Mouse (Mus musculus): Measurements from ENCODE around the gene Prdx5. TPM values are rescaled to one million over a fixed set of nuclear protein-coding genes. Genes with fewer than 3 reads are reported as not detected.

Prdx5 gene
- total RNA-seq, 1 experiment, result 51.6 TPM

DNA sequence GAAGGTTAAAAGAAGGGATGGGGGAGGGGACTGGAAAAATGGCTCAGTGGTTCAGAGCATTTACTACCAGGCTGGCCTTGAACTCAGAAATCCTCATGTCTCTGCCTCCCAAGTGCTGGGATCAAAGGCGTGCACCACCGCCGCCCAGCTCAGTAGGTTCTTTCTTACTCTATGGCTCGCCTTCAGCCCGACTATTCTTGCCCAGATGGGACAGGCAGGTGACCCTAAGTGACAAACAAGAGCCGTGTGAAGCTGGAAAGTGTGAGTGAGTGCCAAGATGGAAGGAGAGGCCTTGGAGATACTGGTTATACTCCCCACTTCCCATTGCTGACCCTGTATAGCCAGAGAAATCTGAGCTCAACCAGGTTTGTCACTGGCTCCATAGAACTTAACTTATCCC is 33.8 kb upstream of the Prdx5 start:
- no peak overlapping the region; the same call in 1 of the 2 replicates for H3K9ac ChIP-seq (ENCODE audit: insufficient read depth, low read depth, low read length, poor library complexity, severe bottlenecking)
- no peak overlapping the region for H3K4me3 ChIP-seq (ENCODE audit: insufficient read depth in 1 of 2, low read depth in 1 of 2, low read length in 2 of 2, poor library complexity in 1 of 2, severe bottlenecking in 1 of 2)
- H3K9me3 ChIP-seq (ENCODE audit: control insufficient read depth, insufficient read depth, low read depth, low read length), result no peaks in the 10 kb centered on the region
- DNase-seq (ENCODE audit: low read depth, low spot score), result no peak
- H3K36me3 ChIP-seq (ENCODE audit: control insufficient read depth, insufficient read depth, low read length, poor library complexity, severe bottlenecking), result no peaks in the 10 kb centered on the region
- TF ChIP-seq ZC3H11A (IDR thresholded peaks at IDR 0.05; ENCODE audit: borderline replicate concordance, low read depth, low read length), result no peak
- no peak for TF ChIP-seq MAFK (IDR thresholded peaks at IDR 0.05; ENCODE audit: insufficient read depth, low read depth, low read length)
- no peak for TF ChIP-seq HCFC1 (IDR thresholded peaks at IDR 0.05; ENCODE audit: borderline replicate concordance, insufficient read depth, low read length)
- no peak for TF ChIP-seq CHD2 (IDR thresholded peaks at IDR 0.05; ENCODE audit: low read depth, low read length)
- no peak for TF ChIP-seq ZNF384 (IDR thresholded peaks at IDR 0.05; ENCODE audit: low read depth, low read length)
- in situ Hi-C loops (cut with MboI; ENCODE audit: low sequenced_read_pairs in 2 of 2, unreplicated experiment in 2 of 2), result no loop called here
- no peak overlapping the region for H3K27ac ChIP-seq (ENCODE audit: insufficient read depth, low read depth, low read length, poor library complexity, severe bottlenecking)
- peaks cover 0 to 16% of the 10 kb centered on the region in 2 experiments; a peak in 3 of 4 replicates for H3K4me1 ChIP-seq (ENCODE audit: control insufficient read depth in 2 of 2, insufficient read depth in 2 of 2, low read length in 2 of 2, poor library complexity in 1 of 2)

DNA sequence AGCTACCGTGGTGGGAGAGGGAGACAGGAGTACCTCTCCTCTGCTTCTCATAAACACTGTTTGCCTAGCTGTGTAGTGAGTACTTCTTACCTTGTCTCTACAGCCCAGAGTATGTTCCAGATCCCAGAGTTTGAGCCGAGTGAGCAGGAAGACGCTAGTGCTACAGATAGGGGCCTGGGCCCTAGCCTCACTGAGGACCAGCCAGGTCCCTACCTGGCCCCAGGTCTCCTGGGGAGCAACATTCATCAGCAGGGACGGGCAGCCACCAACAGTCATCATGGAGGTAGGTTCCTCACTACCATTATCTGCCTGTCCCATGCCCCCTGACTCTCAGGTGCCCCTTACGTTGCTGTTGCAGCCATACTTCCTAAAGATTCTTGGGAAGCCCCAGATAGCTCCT is 32.9 kb upstream of the Prdx5 start:
- H3K9ac ChIP-seq (ENCODE audit: insufficient read depth, low read depth, low read length, poor library complexity, severe bottlenecking), result peak overlapping the region; percentile 25; the same call in 1 of the 2 replicates
- peak overlapping the region; percentile 35 to 43 for H3K4me3 ChIP-seq (ENCODE audit: insufficient read depth in 1 of 2, low read depth in 1 of 2, low read length in 2 of 2, poor library complexity in 1 of 2, severe bottlenecking in 1 of 2)
- no peak for TF ChIP-seq CHD2 (IDR thresholded peaks at IDR 0.05; ENCODE audit: low read depth, low read length)
- no peak for TF ChIP-seq MAFK (IDR thresholded peaks at IDR 0.05; ENCODE audit: insufficient read depth, low read depth, low read length)
- no peak for TF ChIP-seq ZNF384 (IDR thresholded peaks at IDR 0.05; ENCODE audit: low read depth, low read length)
- H3K4me1 ChIP-seq (ENCODE audit: control insufficient read depth in 2 of 2, insufficient read depth in 2 of 2, low read length in 2 of 2, poor library complexity in 1 of 2), result peaks cover 0 to 10% of the 10 kb centered on the region in 2 experiments; a peak in 1 of 4 replicates
- no peak overlapping the region for H3K27ac ChIP-seq (ENCODE audit: insufficient read depth, low read depth, low read length, poor library complexity, severe bottlenecking)
- no peak for DNase-seq (ENCODE audit: low read depth, low spot score)
- H3K9me3 ChIP-seq (ENCODE audit: control insufficient read depth, insufficient read depth, low read depth, low read length), result no peaks in the 10 kb centered on the region
- in situ Hi-C loops (cut with MboI; ENCODE audit: low sequenced_read_pairs in 2 of 2, unreplicated experiment in 2 of 2), result no loop called here
- H3K36me3 ChIP-seq (ENCODE audit: control insufficient read depth, insufficient read depth, low read length, poor library complexity, severe bottlenecking), result no peaks in the 10 kb centered on the region

DNA sequence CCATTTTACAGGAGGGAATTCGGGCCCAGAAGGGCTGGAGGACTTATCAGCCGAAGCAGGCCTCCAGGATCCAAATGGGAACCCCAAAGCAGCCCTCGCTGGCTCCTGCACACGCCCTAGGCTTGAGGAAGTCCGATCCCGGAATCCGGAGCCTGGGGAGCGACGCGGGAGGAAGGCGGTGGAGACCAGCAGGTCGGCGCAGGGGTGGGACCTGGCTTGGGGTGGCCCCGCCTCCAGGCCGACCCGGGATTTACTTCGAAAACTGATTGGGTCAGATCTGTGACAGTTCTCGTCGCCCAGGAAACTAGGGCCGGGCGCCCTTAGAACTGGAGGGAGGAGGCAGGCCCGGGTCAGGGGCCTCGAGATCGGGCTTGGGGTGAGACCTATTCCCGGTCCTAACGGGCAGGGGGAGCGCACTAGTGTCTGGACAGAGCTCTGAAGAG is 32.4 kb upstream of the Prdx5 start, which contains the start of gene Gpr137:
Gene Gpr137 (minus strand): TSS at position 232 of the 443 bp plus-strand sequence.
- peaks cover 0 to 10% of the 10 kb centered on the region in 2 experiments; a peak in 1 of 4 replicates for H3K4me1 ChIP-seq (ENCODE audit: control insufficient read depth in 2 of 2, insufficient read depth in 2 of 2, low read length in 2 of 2, poor library complexity in 1 of 2)
- TF ChIP-seq CHD2 (IDR thresholded peaks at IDR 0.05; ENCODE audit: low read depth, low read length), result no peak
- 0 out of 2 replicates have a peak, but pooled peaks have one; percentile 29 for TF ChIP-seq HCFC1 (IDR thresholded peaks at IDR 0.05; ENCODE audit: borderline replicate concordance, insufficient read depth, low read length)

DNA sequence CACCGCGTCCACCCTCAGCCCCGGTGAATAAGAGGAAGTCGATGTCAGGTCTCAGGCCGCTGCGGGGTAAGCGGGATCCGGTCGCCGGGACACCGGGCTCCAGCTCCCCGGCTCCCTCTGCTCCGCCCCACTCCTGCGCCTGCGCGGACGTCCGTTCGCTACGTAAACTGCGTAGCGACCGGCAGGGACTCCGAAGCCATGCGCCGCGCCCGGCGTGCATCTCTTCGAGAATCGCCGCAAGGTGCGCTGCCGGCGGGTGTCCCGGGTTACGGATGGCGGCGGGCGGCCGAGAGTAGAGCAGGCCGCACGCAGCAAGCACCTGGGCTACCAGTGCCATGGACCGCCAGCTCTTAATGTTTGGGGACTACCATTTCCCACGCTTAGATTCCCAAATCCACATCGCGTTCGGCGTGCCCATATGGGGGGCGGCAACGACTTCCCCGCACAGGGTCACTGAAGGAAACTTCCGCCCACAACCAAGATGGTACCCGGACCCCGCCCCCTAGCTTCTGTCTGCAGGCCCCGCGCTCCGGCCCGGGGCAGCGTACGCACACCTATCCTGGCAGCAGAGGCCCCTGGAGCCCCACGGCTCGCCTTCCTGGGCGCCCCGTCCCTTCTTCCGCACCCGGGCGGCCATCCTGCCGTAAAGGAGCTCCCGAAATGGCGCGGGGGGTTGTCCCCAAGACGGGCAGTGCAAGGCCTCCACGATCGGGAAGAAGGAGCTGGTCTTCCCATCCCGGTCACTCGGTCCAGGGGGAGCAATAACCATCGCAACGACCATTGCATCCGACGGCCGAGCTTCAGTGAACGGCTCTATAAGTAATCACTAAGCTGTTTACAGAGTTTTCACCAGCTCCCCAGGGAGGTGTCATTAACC is 31.7 kb upstream of the Prdx5 start, which contains the start of gene Bad:
Gene Bad (plus strand): TSS at position 490 of the 877 bp plus-strand sequence.
- peak within 1 kb of the TSS; percentile 35 to 83 for H3K4me3 ChIP-seq (ENCODE audit: insufficient read depth in 1 of 2, low read depth in 1 of 2, low read length in 2 of 2, poor library complexity in 1 of 2, severe bottlenecking in 1 of 2)
- TF ChIP-seq ZC3H11A (IDR thresholded peaks at IDR 0.05; ENCODE audit: borderline replicate concordance, low read depth, low read length) (no peak), HCFC1 (IDR thresholded peaks at IDR 0.05; ENCODE audit: borderline replicate concordance, insufficient read depth, low read length) (peak; percentile 81), ZNF384 (IDR thresholded peaks at IDR 0.05; ENCODE audit: low read depth, low read length) (no peak), MAFK (IDR thresholded peaks at IDR 0.05; ENCODE audit: insufficient read depth, low read depth, low read length) (no peak), CHD2 (IDR thresholded peaks at IDR 0.05; ENCODE audit: low read depth, low read length) (no peak)
- peak within 1 kb of the TSS; percentile 58; the same call in 1 of the 2 replicates for H3K27ac ChIP-seq (ENCODE audit: insufficient read depth, low read depth, low read length, poor library complexity, severe bottlenecking)
- no peaks in the 10 kb centered on the region for H3K36me3 ChIP-seq (ENCODE audit: control insufficient read depth, insufficient read depth, low read length, poor library complexity, severe bottlenecking)
- peak within 1 kb of the TSS; percentile 82 for H3K9ac ChIP-seq (ENCODE audit: insufficient read depth, low read depth, low read length, poor library complexity, severe bottlenecking)
- in situ Hi-C loops (cut with MboI; ENCODE audit: low sequenced_read_pairs in 2 of 2, unreplicated experiment in 2 of 2), result no loop called here
- H3K4me1 ChIP-seq (ENCODE audit: control insufficient read depth in 2 of 2, insufficient read depth in 2 of 2, low read length in 2 of 2, poor library complexity in 1 of 2), result peaks cover 0 to 7% of the 10 kb centered on the region in 2 experiments; a peak in 1 of 4 replicates
- DNase-seq (ENCODE audit: low read depth, low spot score), result peak; percentile 80
- no peaks in the 10 kb centered on the region for H3K9me3 ChIP-seq (ENCODE audit: control insufficient read depth, insufficient read depth, low read depth, low read length)

More for the DNA sequence above, 32.4 kb upstream of the Prdx5 start, which contains the start of gene Gpr137:
- peak; percentile 92 for DNase-seq (ENCODE audit: low read depth, low spot score)
- H3K9ac ChIP-seq (ENCODE audit: insufficient read depth, low read depth, low read length, poor library complexity, severe bottlenecking), result peak within 1 kb of the TSS; percentile 82
- no peaks in the 10 kb centered on the region for H3K36me3 ChIP-seq (ENCODE audit: control insufficient read depth, insufficient read depth, low read length, poor library complexity, severe bottlenecking)
- in situ Hi-C loops (cut with MboI; ENCODE audit: low sequenced_read_pairs in 2 of 2, unreplicated experiment in 2 of 2), result no loop called here
- no peaks in the 10 kb centered on the region for H3K9me3 ChIP-seq (ENCODE audit: control insufficient read depth, insufficient read depth, low read depth, low read length)
- H3K4me3 ChIP-seq (ENCODE audit: insufficient read depth in 1 of 2, low read depth in 1 of 2, low read length in 2 of 2, poor library complexity in 1 of 2, severe bottlenecking in 1 of 2), result peak within 1 kb of the TSS; percentile 35 to 83
- peak within 1 kb of the TSS; percentile 58; the same call in 1 of the 2 replicates for H3K27ac ChIP-seq (ENCODE audit: insufficient read depth, low read depth, low read length, poor library complexity, severe bottlenecking)
